Mouse (Mus musculus): ENCODE measurements at regions not wholly inside any gene's neighbourhood (a gene's known extent, or its start where the extent isn't known, plus 50 kb on each side); places are given as distances from the start of the nearest gene placed in this dataset.
A peak's percentile ranks its signal among the peaks of the same experiment; 100 is the strongest.

DNA sequence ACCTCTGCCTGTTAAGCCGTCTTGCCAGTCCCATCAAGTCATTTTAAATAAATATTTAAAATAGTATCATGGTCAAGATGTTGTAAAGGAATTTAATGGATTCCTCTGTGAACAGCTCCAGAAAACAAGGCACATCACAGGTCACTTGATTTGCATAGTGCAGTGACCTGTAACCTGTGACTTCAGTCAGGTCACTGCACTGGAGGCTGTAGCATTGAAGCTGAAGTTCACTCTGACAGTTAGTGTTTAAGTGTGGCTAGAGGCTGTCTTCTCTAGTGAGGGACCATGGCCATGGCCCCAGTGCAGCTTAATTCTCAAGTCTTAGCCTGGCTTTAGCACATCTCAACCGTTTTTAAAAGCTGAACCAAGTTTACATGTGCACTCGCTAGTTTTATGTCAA lies 68.1 kb upstream of the Ercc4 start:
- no peak for DNase-seq (ENCODE audit: low spot score in 2 of 2)

DNA sequence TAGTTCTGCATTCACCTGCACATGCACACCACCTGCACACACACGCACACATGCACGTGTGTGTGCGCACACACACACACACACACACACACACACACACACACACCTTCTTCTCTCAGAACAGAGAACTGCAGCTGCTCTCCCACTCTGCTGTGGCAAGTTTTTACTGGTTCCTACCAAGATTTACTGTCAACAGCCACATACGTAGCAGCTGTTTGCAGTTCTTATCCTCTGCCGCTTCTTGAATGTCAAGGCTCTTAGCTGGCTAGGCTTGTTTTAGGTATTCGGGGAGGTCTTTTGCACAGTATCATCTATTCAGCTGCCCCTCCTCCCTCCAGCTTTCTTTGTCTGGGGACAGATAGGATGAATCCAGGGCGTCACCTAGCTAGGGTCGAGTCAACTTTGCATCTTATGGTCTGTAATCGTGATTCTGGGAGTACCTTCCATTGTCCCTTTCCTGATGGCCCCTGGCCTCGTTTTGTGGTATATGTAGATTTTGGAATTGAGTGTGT lies 64.3 kb upstream of the Ercc4 start:
- DNase-seq (ENCODE audit: low spot score in 2 of 2), result peak in 1 of 2 experiments; percentile 18

DNA sequence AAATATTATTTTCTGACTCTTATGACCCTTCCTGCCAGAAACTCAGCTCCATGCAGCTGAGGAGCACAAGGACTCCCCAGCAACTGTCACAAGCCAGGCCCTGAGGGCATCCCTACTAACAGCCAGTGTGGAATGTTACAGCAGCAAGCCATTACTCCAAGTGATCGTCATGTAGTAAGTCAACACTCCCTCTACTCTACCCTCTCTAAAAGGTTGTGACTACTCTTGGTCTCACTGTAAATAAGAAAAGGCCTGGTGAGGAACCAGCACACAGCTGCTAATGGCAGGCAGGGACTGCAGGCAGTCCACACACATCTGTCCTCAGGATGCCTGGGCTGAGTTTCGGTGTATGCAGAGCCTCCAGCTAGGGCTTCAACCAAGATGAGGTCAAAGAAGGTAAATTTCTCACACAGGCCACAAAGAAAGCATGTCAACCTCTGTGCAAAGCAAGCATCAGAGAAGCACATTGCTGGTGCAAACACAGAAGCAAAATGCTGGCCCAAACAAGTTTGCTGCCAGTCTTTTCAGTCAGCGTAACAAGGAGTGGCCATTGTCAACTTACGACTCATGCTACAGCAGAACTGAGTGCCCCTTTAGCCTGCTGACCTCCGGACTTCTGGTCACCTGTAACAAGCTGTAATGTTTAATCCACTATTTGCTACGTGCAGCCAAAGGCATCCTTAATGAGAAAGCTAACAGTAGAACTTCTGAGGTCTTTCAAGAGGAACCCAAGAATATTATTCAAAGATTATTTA lies 62.9 kb upstream of the Ercc4 start:
- DNase-seq (ENCODE audit: low spot score in 2 of 2), result peak in 1 of 2 experiments; percentile 34

DNA sequence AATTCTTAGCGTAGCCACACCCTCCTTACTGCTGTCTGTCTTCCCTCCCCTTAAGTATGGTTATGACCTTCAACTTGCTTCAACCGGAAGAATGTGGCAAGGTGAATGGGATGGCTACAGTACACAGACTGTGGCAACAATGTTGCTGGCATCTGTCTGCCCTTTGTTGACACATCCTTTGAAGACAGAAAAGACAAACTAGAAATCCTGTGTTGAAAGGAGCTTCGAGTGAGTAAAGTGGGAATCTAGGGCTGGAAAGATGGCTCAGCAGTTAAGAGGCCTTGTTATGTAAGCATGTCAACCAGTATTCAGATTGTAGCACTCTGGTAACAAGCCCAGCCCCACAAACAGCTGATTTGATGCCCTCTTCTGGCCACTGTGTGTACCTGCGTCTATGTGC lies 60.2 kb upstream of the Ercc4 start:
- DNase-seq (ENCODE audit: low spot score in 2 of 2), result no peak

DNA sequence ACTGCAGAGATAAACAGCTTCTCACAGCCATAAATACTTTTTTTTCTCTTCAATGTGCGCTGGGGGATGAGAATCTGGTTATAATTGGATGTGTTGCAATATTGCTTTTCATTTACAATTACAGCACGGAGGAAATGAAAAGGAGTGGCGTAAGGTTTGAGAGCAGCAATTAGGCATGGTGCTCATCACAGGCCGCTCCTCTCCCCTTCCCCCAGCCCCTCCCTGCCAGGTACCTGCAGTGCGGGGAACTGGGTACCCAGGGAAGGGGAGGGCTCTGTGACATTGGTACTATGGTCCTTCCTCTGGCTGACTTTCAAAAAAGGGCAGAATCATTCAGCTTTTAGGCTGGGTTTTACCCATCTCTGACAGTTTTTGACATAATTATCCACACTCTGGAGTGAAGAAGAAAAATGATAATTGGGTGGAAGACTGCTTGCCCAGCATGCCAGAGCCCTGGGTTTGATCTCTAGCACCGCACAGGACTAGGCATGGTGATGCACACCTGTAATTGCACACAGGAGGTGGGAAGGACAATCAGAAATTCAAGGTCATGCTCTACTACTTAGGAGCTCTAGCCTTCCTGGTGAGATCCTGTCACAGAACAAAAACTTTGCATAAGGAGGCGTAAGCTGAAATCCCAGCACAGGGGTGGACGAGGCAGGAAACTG lies 59.1 kb upstream of the Ercc4 start:
- no peak for DNase-seq (ENCODE audit: low spot score in 2 of 2)

DNA sequence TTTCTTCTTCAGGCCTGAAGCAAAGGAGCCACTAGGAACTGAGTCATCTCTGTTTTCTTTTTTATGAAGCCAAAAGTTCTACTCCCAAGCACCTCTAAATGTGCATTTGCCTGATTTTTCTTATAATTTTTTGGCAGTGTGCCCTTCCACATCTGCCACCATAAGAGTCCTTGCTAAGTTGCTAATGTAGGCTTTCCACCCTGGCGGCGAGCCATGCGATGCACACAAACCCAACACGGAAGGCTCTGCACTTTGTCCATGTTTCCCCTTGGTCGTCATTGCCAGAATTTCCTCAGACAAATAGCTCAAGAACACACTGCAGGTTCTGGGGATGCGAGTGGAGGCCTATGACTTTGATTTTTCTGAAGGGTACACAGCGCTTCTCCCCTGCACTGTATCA lies 54.5 kb upstream of the Ercc4 start:
- no peak for DNase-seq (ENCODE audit: low spot score in 2 of 2)

Data from urinary bladder, adult 18-20 months (tissue).